Mouse (Mus musculus): Measurements from ENCODE around the gene Cyth4. TPM values are rescaled to one million over a fixed set of nuclear protein-coding genes. Genes with fewer than 3 reads are reported as not detected.

Cyth4 gene
- total and polyA plus RNA-seq, 2 experiments from 2014 or later: 2.8 to 6.0 TPM

DNA sequence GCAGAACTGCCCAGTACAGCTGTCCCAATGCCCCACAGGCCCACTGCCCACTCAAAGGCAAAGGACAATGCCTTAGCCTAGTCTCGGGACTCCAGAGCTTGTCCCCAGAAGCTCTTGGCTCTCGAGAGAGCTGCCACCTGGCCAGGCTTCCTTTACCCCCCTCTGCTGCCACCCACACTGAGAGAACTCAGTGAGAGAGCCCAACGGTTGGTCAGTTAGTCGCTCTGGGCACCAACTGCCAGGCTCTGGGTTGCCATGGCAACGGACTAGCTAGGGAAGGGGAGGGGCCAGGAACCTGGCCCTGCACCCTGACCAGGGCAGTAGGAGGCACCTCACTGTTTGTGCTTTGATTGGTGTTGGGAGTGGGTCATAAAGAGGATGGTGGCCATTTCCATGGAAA lies 73.5 kb downstream of the Cyth4 start:
- Histone ChIP-seq H3K4me1 (ENCODE audit: control insufficient read depth, insufficient read depth) (peaks cover 12% of the 10 kb centered on the region), H3K9ac (replicated peaks; ENCODE audit: low read depth, low read length) (no peak overlapping the region), H3K27ac (ENCODE audit: low read depth) (no peak overlapping the region), H3K27me3 (ENCODE audit: control insufficient read depth, insufficient read depth, low read length) (peaks cover 48% of the 10 kb centered on the region), H3K4me3 (ENCODE audit: low read depth, low read length) (no peak overlapping the region), H3K4me2 (ENCODE audit: low read depth, low read length) (no peak overlapping the region), H3K9me3 (replicated peaks; ENCODE audit: control insufficient read depth, low read length) (no peaks in the 10 kb centered on the region), H3K36me3 (replicated peaks; ENCODE audit: control insufficient read depth, insufficient read depth, low read length) (no peaks in the 10 kb centered on the region)
- ATAC-seq (ENCODE audit: insufficient read depth, low read depth): no peak
- no peak for DNase-seq (ENCODE audit: low spot score)
- 51% methylated on average over 5 of the region's 5 CpGs for WGBS
- TF ChIP-seq CTCF (IDR thresholded peaks at IDR 0.05; ENCODE audit: low read depth) (no peak), EP300 (IDR thresholded peaks at IDR 0.05; ENCODE audit: low read depth) (no peak)

Other genes with a start within 250 kb of the Cyth4 start
- not detected in 2 replicates for gene Tex33, start 201.1 kb upstream of the Cyth4 start, total RNA-seq (2014; rRNA removed; ENCODE audit: low replicate concordance)
- not detected in 2 replicates for gene Tex33, start 201.1 kb upstream of the Cyth4 start, polyA plus RNA-seq (2015; fragmentation: Nextera tagmentation; extraction: Ambion mirVana)
- gene Tst, start 191.1 kb upstream of the Cyth4 start, total RNA-seq (2014; rRNA removed; ENCODE audit: low replicate concordance): 42.4 and 50.9 TPM in 2 replicates
- 21.9 and 22.0 TPM in 2 replicates for gene Tst, start 191.1 kb upstream of the Cyth4 start, polyA plus RNA-seq (2015; fragmentation: Nextera tagmentation; extraction: Ambion mirVana)
- 40.0 and 52.2 TPM in 2 replicates for gene Mpst, start 190.6 kb upstream of the Cyth4 start, total RNA-seq (2014; rRNA removed; ENCODE audit: low replicate concordance)
- gene Mpst, start 190.6 kb upstream of the Cyth4 start, polyA plus RNA-seq (2015; fragmentation: Nextera tagmentation; extraction: Ambion mirVana): 1.1 and 1.2 TPM in 2 replicates
- 38.4 and 49.8 TPM in 2 replicates for gene Kctd17, start 168.5 kb upstream of the Cyth4 start, total RNA-seq (2014; rRNA removed; ENCODE audit: low replicate concordance)
- gene Kctd17, start 168.5 kb upstream of the Cyth4 start, polyA plus RNA-seq (2015; fragmentation: Nextera tagmentation; extraction: Ambion mirVana): 15.7 and 17.8 TPM in 2 replicates
- gene Tmprss6, start 128.4 kb upstream of the Cyth4 start, total RNA-seq (2014; rRNA removed; ENCODE audit: low replicate concordance): 0.50 TPM in 1 of 2 replicates, not detected in the other
- 0.29 and 0.49 TPM in 2 replicates for gene Tmprss6, start 128.4 kb upstream of the Cyth4 start, polyA plus RNA-seq (2015; fragmentation: Nextera tagmentation; extraction: Ambion mirVana)
- 0.12 TPM in 1 of 2 replicates, not detected in the other for gene Il2rb, start 101.8 kb upstream of the Cyth4 start, total RNA-seq (2014; rRNA removed; ENCODE audit: low replicate concordance)
- 0.08 TPM in 2 replicates for gene Il2rb, start 101.8 kb upstream of the Cyth4 start, polyA plus RNA-seq (2015; fragmentation: Nextera tagmentation; extraction: Ambion mirVana)
- 22.1 and 23.0 TPM in 2 replicates for gene C1qtnf6, start 65.6 kb upstream of the Cyth4 start, total RNA-seq (2014; rRNA removed; ENCODE audit: low replicate concordance)
- 27.4 and 29.9 TPM in 2 replicates for gene C1qtnf6, start 65.6 kb upstream of the Cyth4 start, polyA plus RNA-seq (2015; fragmentation: Nextera tagmentation; extraction: Ambion mirVana)
- gene Sstr3, start 52.4 kb upstream of the Cyth4 start, total RNA-seq (2014; rRNA removed; ENCODE audit: low replicate concordance): 0.04 TPM in 1 of 2 replicates, not detected in the other
- gene Sstr3, start 52.4 kb upstream of the Cyth4 start, polyA plus RNA-seq (2015; fragmentation: Nextera tagmentation; extraction: Ambion mirVana): 0.12 and 0.19 TPM in 2 replicates
- 3.1 and 6.5 TPM in 2 replicates for gene Rac2, start 24.3 kb upstream of the Cyth4 start, total RNA-seq (2014; rRNA removed; ENCODE audit: low replicate concordance)
- gene Rac2, start 24.3 kb upstream of the Cyth4 start, polyA plus RNA-seq (2015; fragmentation: Nextera tagmentation; extraction: Ambion mirVana): 4.0 and 5.6 TPM in 2 replicates
- gene Elfn2, start 121.7 kb downstream of the Cyth4 start, total RNA-seq (2014; rRNA removed; ENCODE audit: low replicate concordance): 0.12 and 0.19 TPM in 2 replicates
- gene Elfn2, start 121.7 kb downstream of the Cyth4 start, polyA plus RNA-seq (2015; fragmentation: Nextera tagmentation; extraction: Ambion mirVana): 0.05 and 0.11 TPM in 2 replicates
- 12.9 and 13.1 TPM in 2 replicates for gene Mfng, start 176.4 kb downstream of the Cyth4 start, total RNA-seq (2014; rRNA removed; ENCODE audit: low replicate concordance)
- 13.0 and 13.4 TPM in 2 replicates for gene Mfng, start 176.4 kb downstream of the Cyth4 start, polyA plus RNA-seq (2015; fragmentation: Nextera tagmentation; extraction: Ambion mirVana)
- gene Card10, start 206.0 kb downstream of the Cyth4 start, total RNA-seq (2014; rRNA removed; ENCODE audit: low replicate concordance): 2.7 and 6.4 TPM in 2 replicates
- gene Card10, start 206.0 kb downstream of the Cyth4 start, polyA plus RNA-seq (2015; fragmentation: Nextera tagmentation; extraction: Ambion mirVana): 4.0 and 4.6 TPM in 2 replicates
- gene Cdc42ep1, start 245.6 kb downstream of the Cyth4 start, total RNA-seq (2014; rRNA removed; ENCODE audit: low replicate concordance): 44.7 and 52.5 TPM in 2 replicates
- 27.1 and 27.4 TPM in 2 replicates for gene Cdc42ep1, start 245.6 kb downstream of the Cyth4 start, polyA plus RNA-seq (2015; fragmentation: Nextera tagmentation; extraction: Ambion mirVana)

All from heart, postnatal 0 days (tissue).